Mouse (Mus musculus) gonadal fat pad, adult 2 months (tissue): Measurements from ENCODE around the gene Tceal9. TPM values are rescaled to one million over a fixed set of nuclear protein-coding genes. Genes with fewer than 3 reads are reported as not detected.
"Not testable (repeated sequence)": the region's sequence is repeated elsewhere in the genome, so short reads cannot be mapped to it uniquely, and the experiment has no call there.

Source experiments
- DNase-seq: peaks from one replicate; pipeline ENCODE4 v3.0.0-alpha.2; 2012; ENCODE audit warnings: low read depth
- polyA plus RNA-seq: library from polyadenylated mRNA; depleted of rRNA; stranded (reverse); fragments of >200 nt; gene quantifications from 2 replicates; pipeline ENCODE4 v1.2.3, GENCODE M21; 2012; rRNA removed

The Tceal9 gene
- polyA plus RNA-seq, 1 experiment, result 25.5 TPM

DNA sequence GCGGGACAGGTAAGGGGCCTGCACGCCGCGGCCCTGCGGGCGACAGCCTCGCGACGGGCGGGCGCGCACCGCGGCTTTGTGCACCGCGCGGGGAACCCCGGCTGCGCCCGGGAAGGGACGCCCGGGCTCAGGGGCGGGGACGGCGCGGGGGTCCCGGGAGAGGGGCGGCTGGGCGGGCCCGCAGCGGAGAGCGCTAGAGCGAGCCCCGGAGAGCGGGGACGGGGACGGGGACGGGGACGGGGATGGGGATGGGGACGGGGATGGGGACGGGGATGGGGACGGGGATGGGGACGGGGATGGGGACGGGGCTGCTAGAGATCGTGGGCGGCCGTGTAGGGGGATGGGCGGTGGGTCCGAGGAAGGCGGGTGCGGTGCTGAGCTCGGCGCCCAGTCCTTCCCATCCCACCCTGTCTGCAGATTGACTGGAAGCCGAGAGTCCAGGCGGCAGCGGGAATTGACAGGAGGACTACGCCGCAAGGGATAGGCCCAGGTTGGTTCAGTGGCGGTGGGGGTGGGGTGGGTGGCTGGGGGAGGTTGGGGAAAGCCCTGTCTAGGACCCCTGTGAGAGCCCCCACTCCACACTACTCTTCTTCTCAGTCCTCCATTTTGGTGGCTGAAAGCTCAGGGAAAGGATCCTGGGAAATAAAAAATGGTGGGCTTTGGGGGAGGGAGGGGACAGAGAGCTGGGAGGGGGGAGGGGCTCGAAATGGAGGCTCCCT, 25.7 kb downstream of the Tceal9 start:
- DNase-seq, result not testable (repeated sequence)

DNA sequence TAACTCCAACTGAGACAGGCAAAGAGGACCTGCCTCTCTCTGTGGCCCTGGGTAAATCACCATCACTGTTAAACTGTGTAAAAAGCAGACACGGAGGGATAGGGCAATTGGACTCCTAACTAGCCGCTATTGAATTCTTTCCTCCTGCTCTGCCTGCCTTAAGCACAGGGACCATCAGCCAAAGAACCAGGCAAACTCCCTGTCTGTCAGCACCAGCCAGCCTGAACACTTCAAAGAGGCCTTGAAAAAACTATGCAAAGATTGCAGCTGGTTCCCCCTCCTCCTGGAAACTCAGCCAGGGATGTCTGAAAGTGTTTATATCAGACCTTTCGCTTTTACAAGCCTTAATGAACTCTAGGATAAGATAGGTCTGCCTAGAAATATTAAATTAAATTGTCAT, 29.7 kb downstream of the Tceal9 start:
- DNase-seq, result no peak

DNA sequence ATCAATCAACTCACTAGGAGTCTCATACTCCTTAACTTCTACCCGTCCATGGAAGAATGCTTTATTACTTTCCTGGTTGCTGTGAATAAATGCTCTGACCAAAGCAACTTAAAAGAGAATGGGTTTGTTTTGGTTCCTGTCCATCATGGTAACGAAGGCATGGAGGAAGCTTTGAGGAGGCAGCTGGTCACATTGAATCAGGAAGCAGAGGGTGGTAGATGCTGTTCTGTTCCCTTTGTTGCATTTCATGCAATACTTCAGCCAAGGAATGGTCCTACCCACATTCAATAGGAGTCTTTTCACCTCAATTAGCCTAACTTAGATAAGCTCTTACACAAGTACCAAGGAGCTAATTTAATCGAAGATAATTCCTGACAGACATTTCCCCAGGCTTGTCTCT, 30.5 kb downstream of the Tceal9 start:
- DNase-seq, result no peak

DNA sequence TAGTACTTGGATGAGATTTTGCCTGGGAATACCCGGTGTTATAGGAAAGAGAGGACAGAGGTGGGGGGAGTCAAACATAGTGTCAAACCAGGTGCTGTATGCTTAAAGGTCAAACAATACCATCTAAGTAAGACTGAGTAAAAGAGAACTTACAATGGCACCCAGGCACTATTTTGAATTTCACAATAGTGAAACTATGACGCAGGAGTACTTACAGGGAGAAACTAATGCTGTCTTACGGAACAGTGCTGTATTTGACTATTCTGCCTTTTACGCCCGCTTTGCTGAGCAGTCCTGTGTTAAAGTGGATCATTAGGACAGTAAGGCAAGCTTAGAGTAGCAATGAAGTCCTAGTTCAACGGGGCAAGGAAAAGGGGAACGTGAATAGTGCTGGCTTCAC, 32.7 kb downstream of the Tceal9 start:
- no peak for DNase-seq

GRCm38 (mm10) chrX:136278401-136278800, 33.5 kb downstream of the Tceal9 start:
- DNase-seq, result no peak

DNA sequence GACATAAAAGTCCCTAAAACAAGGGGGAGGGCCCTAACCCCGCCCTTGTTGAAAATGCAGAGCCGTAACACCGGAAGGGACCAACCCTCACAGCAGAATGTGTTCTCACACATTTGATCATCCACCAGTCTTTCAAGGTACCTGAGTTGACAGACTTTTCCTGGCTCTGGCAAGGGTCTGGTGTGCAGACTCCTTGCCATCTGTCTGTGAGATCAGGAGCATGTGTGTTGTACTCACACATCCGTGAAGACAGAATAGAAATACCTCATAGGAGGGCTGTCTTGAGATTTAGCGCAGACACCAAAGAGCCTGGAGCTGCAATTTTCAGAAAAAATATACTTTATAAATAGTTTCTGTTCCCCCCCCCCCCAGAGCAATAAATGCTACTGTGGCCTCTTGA, 34.5 kb downstream of the Tceal9 start:
- DNase-seq, result no peak

- no peak for DNase-seq
Observed at GRCm38 (mm10) chrX:136290817-136291281, 46.0 kb downstream of the Tceal9 start.

Other genes starting within 250 kb of the Tceal9 start
- 7.1 and 8.7 TPM in 2 replicates for gene Arxes1, start 211.7 kb upstream of the Tceal9 start, polyA plus RNA-seq
- 18.0 and 40.5 TPM in 2 replicates for gene Bex2, start 176.8 kb upstream of the Tceal9 start, polyA plus RNA-seq
- 39.1 and 41.1 TPM in 2 replicates for gene Nxf3, start 159.8 kb upstream of the Tceal9 start, polyA plus RNA-seq
- 9.5 and 16.9 TPM in 2 replicates for gene Bex4, start 106.1 kb upstream of the Tceal9 start, polyA plus RNA-seq
- gene Tceal8, start 72.7 kb upstream of the Tceal9 start, polyA plus RNA-seq, result 19.2 and 29.3 TPM in 2 replicates
- 0.22 and 0.74 TPM in 2 replicates for gene Tceal5, start 41.2 kb upstream of the Tceal9 start, polyA plus RNA-seq
- not detected in 2 replicates for gene Tceal7, start 30.3 kb upstream of the Tceal9 start, polyA plus RNA-seq
- gene Bex1, start 29.6 kb upstream of the Tceal9 start, polyA plus RNA-seq, result 3.3 and 7.0 TPM in 2 replicates
- gene Bex3, start 25.2 kb downstream of the Tceal9 start, polyA plus RNA-seq, result 75.4 and 93.5 TPM in 2 replicates